Mouse (Mus musculus) c-Kit-positive CD71-positive TER-119-negative erythroid progenitor cells, embryonic 14.5 days (primary cell): ENCODE data around the gene Gm867.

ENCODE experiments used
- DNase-seq: peaks from one replicate; pipeline ENCODE4 v3.0.0-alpha.2; 2013; ENCODE audit warnings: low read depth

Gene Gm867

DNA sequence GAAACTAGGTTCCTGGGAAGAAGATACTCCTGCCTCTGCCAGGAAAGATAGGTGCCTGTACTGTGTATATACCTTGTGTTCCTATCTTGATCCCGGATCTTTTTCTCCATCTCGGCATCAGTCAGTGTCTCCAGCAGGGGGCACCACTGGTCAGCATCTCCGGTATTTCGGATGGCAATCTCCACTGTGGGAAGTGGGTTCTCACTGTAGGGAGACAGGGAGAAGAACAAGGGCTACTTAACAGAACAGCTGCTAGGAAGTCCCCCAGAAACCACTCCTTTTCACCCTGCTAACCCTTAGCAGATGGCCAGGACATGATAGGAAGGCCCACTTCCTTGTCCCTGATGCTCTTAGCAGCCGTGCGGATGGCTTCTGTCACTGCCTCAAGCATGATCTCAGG is 43.1 kb downstream of the Gm867 start:
- DNase-seq = peak; percentile 34

DNA sequence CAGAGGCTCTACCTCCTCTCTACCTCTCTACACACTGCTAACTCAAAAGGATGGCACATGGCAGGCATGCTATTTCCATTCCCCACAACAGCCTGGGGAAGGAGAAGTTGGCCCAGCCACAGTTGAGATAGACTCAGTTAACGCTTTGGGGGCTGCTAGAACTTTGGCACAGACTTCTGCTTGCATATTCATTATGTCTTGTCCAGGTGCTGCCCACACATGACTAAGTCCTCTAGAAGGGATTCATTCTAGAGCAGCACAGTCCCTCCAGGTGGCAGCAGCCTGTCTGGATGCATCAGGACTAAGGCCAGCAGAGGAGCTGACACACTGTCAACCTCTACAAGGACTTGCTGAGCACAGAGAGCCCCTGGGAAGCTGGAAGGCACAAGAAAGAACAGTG is 44.3 kb downstream of the Gm867 start:
- DNase-seq = no peak

DNA sequence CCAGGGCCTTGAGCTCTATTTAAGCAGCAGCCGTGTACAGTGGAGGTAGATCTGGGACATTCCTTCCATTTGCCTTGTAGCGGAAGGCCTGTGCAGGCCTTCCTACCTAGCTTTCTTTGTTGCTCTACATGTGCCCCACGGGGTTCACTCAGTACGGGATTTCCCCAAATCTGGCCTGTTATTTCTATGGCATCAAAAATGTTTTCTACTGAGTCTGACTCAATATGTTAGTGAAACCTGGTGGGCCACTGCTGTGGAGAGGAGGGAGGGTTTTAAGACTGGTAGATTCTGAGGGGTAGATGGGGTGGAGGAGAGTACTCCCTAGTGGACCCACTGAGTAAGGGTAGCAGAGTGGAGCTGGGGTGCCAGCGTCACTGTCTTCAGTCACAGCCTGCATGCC is 44.7 kb downstream of the Gm867 start:
- DNase-seq = no peak

DNA sequence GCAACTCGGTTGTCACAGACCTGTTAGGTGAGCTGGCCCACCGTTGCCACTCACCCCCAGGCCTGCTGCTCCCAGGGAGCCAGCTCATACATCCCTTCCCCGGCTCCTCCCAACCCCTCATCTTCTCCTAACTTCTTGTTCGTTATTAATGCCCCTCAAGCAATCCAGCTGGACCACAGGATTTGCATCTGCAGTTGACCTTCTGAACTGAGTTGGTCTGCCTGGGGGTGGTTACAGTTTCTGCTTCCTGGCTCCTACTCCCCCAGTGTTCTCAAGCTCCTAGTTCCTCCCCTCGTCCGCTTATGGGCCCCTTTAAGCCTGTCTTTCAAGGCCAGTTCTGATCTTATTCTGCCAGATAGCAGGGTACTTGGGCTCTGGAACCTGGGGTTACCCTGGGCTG is 45.9 kb downstream of the Gm867 start:
- no peak for DNase-seq

DNA sequence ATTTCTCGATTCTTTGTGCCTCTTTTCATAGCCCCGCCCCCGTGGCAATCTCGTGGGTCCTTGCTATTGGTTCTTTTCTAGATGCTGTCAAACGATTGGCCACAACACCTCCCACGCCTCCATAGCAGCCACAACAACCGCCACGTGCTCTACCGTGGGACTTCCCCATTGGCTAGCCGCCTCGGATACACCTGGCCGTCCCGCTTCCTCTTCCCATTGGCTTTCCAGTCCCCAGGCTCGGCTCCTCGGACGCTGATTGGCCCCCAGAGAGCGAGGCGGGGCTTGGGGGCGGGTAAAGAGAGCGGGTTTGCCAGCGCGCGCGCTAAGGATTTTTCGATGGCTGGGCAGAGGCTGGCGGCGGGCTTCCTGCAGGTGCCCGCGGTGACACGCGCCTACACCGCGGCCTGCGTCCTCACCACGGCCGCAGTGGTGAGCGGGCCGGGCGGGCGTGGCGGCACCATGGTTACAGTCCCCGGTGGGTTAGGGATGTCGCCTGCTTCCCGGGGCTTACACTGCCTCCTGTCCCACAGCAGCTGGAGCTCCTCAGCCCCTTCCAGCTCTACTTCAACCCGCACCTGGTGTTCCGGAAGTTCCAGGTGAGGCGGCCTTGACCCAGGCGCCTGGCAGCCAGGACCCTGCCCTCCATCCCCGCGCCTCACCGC is 47.3 kb downstream of the Gm867 start, which contains the start of gene Derl3:
Derl3 (plus strand) TSS at position 325 of the 662 bp plus-strand sequence.
- peak; percentile 97 for DNase-seq

DNA sequence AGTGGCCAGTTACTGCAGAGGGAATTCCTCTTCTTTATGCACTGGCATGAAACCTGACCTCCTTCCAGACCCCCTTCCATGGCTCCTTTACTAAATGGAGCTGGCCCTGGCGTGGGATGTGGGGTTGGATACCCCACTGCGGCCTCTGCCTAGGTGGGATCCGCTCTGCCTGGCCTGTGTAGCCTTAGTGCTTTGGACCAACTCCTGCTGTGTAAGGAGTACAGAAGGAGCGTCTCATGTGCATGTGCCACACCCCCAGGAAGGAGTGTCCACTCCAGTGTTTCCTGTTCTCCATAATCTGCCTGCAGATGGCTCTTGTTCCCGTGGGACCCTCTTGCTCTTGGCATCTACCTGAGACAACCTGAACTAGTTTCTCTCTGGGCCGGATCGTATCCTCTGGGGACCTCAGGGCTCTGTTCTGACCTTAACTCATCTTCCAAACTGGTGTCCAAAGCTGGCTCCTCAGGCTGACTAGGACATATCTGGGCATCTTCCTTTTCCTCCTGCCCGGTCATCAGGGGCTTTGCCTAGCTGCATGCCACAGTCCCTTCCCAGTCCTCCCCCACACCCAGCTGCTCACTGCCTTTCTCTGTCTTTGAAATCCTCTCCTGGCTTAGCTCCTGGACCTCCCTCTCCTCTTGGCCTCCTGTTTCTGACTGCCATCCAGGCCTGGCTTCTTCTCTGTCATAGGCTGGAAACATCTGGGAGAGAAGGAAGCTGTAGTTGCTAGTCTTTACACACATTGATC is 50.9 kb downstream of the Gm867 start:
- no peak for DNase-seq
